Mouse (Mus musculus): ENCODE data around the gene Il1rapl2. TPM values are rescaled to one million over a fixed set of nuclear protein-coding genes. Genes with fewer than 3 reads are reported as not detected.

Gene Il1rapl2
- not detected in 2 replicates for polyA plus RNA-seq (2012)

GRCm38 (mm10) chrX:137570321-137571195 is at the start of gene Il1rapl2:
TSS of gene Il1rapl2 (plus strand) at chrX:137570608.
- no peak within 1 kb of the TSS for H3K4me3 ChIP-seq (replicated peaks)
- H3K4me1 ChIP-seq (ENCODE audit: control insufficient read depth), result no peaks in the 10 kb centered on the region
- no peaks in the 10 kb centered on the region for H3K36me3 ChIP-seq (ENCODE audit: control insufficient read depth)
- TF ChIP-seq TAL1 (IDR thresholded peaks at IDR 0.05; ENCODE audit: low read length), result no peak
- TF ChIP-seq GATA1 (IDR thresholded peaks at IDR 0.05; ENCODE audit: low read length), result no peak
- H3K27me3 ChIP-seq (ENCODE audit: control insufficient read depth), result peaks cover 27% of the 10 kb centered on the region
- no peaks in the 10 kb centered on the region for H3K9me3 ChIP-seq (ENCODE audit: control insufficient read depth, low read length)

- Histone ChIP-seq H3K36me3 (ENCODE audit: control insufficient read depth) (no peaks in the 10 kb centered on the region), H3K9me3 (ENCODE audit: control insufficient read depth, low read length) (no peaks in the 10 kb centered on the region), H3K4me3 (replicated peaks) (no peak overlapping the region), H3K27me3 (ENCODE audit: control insufficient read depth) (no peaks in the 10 kb centered on the region), H3K4me1 (ENCODE audit: control insufficient read depth) (no peaks in the 10 kb centered on the region)
- no peak for TF ChIP-seq GATA1 (IDR thresholded peaks at IDR 0.05; ENCODE audit: low read length)
- no peak for TF ChIP-seq TAL1 (IDR thresholded peaks at IDR 0.05; ENCODE audit: low read length)
Observed at GRCm38 (mm10) chrX:137548348-137548747, 22.1 kb upstream of the Il1rapl2 start.

GRCm38 (mm10) chrX:137569472-137570188 is 778 bp upstream of the Il1rapl2 start:
- no peak for TF ChIP-seq GATA1 (IDR thresholded peaks at IDR 0.05; ENCODE audit: low read length)
- no peaks in the 10 kb centered on the region for H3K36me3 ChIP-seq (ENCODE audit: control insufficient read depth)
- peaks cover 27% of the 10 kb centered on the region for H3K27me3 ChIP-seq (ENCODE audit: control insufficient read depth)
- H3K4me3 ChIP-seq (replicated peaks), result no peak overlapping the region
- H3K9me3 ChIP-seq (ENCODE audit: control insufficient read depth, low read length), result no peaks in the 10 kb centered on the region
- H3K4me1 ChIP-seq (ENCODE audit: control insufficient read depth), result no peaks in the 10 kb centered on the region

DNA sequence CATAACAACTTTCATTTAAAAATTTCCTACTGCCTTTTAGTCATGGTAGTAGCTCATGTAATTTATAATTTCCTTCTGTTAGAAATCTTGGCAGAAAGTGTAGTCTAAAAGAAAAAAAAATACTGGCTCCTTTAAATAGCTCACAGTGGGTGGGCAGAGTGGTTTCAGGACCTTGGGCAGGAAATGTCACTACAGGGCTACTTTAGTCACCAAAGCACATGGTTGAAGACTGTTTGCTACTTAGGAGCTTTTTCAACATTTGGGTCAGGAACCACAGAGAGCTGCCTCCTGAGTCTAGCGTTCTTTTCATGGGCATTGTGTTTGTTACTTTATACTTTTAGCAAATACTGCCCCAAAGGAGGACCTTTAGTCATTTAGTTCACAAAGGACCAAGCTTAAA is 12.2 kb downstream of the Il1rapl2 start:
- no peak for TF ChIP-seq TAL1 (IDR thresholded peaks at IDR 0.05; ENCODE audit: low read length)
- no peak for TF ChIP-seq GATA1 (IDR thresholded peaks at IDR 0.05; ENCODE audit: low read length)
- Histone ChIP-seq H3K9me3 (ENCODE audit: control insufficient read depth, low read length) (no peaks in the 10 kb centered on the region), H3K27me3 (ENCODE audit: control insufficient read depth) (no peaks in the 10 kb centered on the region), H3K36me3 (ENCODE audit: control insufficient read depth) (no peaks in the 10 kb centered on the region), H3K4me1 (ENCODE audit: control insufficient read depth) (no peaks in the 10 kb centered on the region), H3K4me3 (replicated peaks) (no peak overlapping the region)

- no peaks in the 10 kb centered on the region for H3K9me3 ChIP-seq (ENCODE audit: control insufficient read depth, low read length)
- TF ChIP-seq GATA1 (IDR thresholded peaks at IDR 0.05; ENCODE audit: low read length), result no peak
- no peak for TF ChIP-seq TAL1 (IDR thresholded peaks at IDR 0.05; ENCODE audit: low read length)
- H3K27me3 ChIP-seq (ENCODE audit: control insufficient read depth), result no peaks in the 10 kb centered on the region
- H3K4me1 ChIP-seq (ENCODE audit: control insufficient read depth), result no peaks in the 10 kb centered on the region
- H3K4me3 ChIP-seq (replicated peaks), result no peak overlapping the region
- no peaks in the 10 kb centered on the region for H3K36me3 ChIP-seq (ENCODE audit: control insufficient read depth)
Observed at GRCm38 (mm10) chrX:137620697-137621096, 50.3 kb downstream of the Il1rapl2 start.

- Histone ChIP-seq H3K27me3 (ENCODE audit: control insufficient read depth) (no peaks in the 10 kb centered on the region), H3K4me1 (ENCODE audit: control insufficient read depth) (no peaks in the 10 kb centered on the region), H3K9me3 (ENCODE audit: control insufficient read depth, low read length) (no peaks in the 10 kb centered on the region), H3K36me3 (ENCODE audit: control insufficient read depth) (no peaks in the 10 kb centered on the region), H3K4me3 (replicated peaks) (no peak overlapping the region)
- TF ChIP-seq GATA1 (IDR thresholded peaks at IDR 0.05; ENCODE audit: low read length), result no peak
- no peak for TF ChIP-seq TAL1 (IDR thresholded peaks at IDR 0.05; ENCODE audit: low read length)
Observed at GRCm38 (mm10) chrX:137667011-137667410, 96.6 kb downstream of the Il1rapl2 start.

- Histone ChIP-seq H3K27me3 (ENCODE audit: control insufficient read depth) (no peaks in the 10 kb centered on the region), H3K9me3 (ENCODE audit: control insufficient read depth, low read length) (no peaks in the 10 kb centered on the region), H3K36me3 (ENCODE audit: control insufficient read depth) (no peaks in the 10 kb centered on the region), H3K4me1 (ENCODE audit: control insufficient read depth) (no peaks in the 10 kb centered on the region), H3K4me3 (replicated peaks) (no peak overlapping the region)
- TF ChIP-seq TAL1 (IDR thresholded peaks at IDR 0.05; ENCODE audit: low read length) (no peak), GATA1 (IDR thresholded peaks at IDR 0.05; ENCODE audit: low read length) (no peak)
Observed at GRCm38 (mm10) chrX:137687974-137688373, 117.6 kb downstream of the Il1rapl2 start.

- Histone ChIP-seq H3K4me3 (replicated peaks) (no peak overlapping the region), H3K36me3 (ENCODE audit: control insufficient read depth) (no peaks in the 10 kb centered on the region), H3K27me3 (ENCODE audit: control insufficient read depth) (no peaks in the 10 kb centered on the region), H3K9me3 (ENCODE audit: control insufficient read depth, low read length) (no peaks in the 10 kb centered on the region), H3K4me1 (ENCODE audit: control insufficient read depth) (no peaks in the 10 kb centered on the region)
- TF ChIP-seq GATA1 (IDR thresholded peaks at IDR 0.05; ENCODE audit: low read length) (no peak), TAL1 (IDR thresholded peaks at IDR 0.05; ENCODE audit: low read length) (no peak)
Observed at GRCm38 (mm10) chrX:137700006-137700405, 129.6 kb downstream of the Il1rapl2 start.

DNA sequence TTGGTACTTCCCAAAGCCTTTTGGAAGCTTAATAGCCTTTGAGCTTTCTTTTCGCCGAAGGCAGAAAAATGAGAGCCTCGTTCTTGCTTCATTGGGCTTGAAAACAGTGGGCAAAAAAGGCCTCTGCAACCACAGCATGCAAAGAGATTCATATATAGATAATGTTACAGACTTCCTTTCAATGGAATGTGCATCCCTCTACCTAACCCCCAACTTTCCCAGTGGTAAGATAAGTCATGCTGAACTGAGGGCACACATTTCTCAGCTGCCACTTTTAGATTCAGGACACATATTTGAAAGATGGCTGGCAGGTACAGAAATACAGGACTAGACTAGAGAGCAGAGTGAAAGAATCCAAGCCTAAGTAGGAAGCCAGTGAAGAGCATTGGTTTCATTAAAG is 185.1 kb downstream of the Il1rapl2 start:
- H3K4me1 ChIP-seq (ENCODE audit: control insufficient read depth), result no peaks in the 10 kb centered on the region

More for the DNA sequence above, 185.1 kb downstream of the Il1rapl2 start:
- H3K36me3 ChIP-seq (ENCODE audit: control insufficient read depth), result no peaks in the 10 kb centered on the region
- H3K27me3 ChIP-seq (ENCODE audit: control insufficient read depth), result no peaks in the 10 kb centered on the region
- TF ChIP-seq GATA1 (IDR thresholded peaks at IDR 0.05; ENCODE audit: low read length) (no peak), TAL1 (IDR thresholded peaks at IDR 0.05; ENCODE audit: low read length) (no peak)
- no peaks in the 10 kb centered on the region for H3K9me3 ChIP-seq (ENCODE audit: control insufficient read depth, low read length)
- H3K4me3 ChIP-seq (replicated peaks), result no peak overlapping the region
